Mouse (Mus musculus): ENCODE measurements around the gene Cebpa. TPM values are rescaled to one million over a fixed set of nuclear protein-coding genes. Genes with fewer than 3 reads are reported as not detected.

Cebpa gene
- polyA plus RNA-seq, 1 experiment = 14.2 TPM

DNA sequence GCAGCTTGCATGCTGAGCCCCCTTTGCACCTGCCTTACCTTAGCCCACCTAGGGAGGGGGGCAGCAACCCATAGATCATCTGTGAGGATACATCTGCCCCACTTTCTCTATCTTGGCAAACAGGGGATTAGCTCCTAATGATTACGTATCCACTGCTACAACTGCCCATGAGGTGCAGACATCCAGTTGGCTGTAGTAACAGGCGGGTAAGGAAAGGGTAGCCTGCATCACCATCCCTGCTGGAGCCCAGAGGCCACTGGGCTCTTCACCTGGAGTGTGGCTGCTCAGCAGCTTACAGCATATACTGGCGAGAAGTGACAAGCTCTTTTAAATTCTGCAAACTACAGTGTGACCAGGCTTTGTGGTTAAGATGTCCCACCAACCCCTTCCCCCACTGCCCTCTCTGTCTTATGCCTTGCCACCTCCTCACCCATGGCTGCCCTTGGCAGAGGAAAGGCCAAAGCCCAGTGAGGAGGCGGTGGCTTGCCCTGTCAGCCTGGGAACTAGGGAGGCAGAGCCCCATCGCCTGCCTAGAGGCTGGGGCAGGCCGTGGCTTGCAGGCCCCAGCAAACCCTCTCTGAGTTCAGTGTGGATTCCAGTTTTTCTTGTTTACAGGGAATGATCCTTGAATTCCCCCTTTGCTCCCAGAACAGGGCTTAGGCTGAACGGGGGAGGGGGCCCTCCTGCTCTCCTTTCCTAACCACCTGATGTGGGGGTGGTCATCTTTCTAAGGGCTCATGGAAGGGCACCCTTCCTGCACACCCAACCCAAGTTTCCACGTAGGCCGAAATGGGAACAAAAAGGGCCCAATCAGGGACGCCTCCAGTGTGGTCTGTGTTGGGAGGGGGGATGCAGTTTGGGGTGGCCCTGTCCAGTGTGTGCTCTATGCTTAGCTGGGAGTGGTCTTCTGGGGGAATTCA is 3.6 kb downstream of the Cebpa start:
- H3K4me1 ChIP-seq (ENCODE audit: control insufficient read depth, insufficient read depth, low read length) = peaks cover 6% of the 10 kb centered on the region
- 49% methylated on average over 10 of the region's 10 CpGs for WGBS
- TF ChIP-seq CTCF (IDR thresholded peaks at IDR 0.05; ENCODE audit: control insufficient read depth, insufficient read depth, low read length) = no peak
- TF ChIP-seq POLR2A (IDR thresholded peaks at IDR 0.05; ENCODE audit: borderline replicate concordance, control insufficient read depth, low read depth, low read length) = no peak
- no peak overlapping the region for H3K27ac ChIP-seq (ENCODE audit: control insufficient read depth, insufficient read depth, low read depth, low read length, poor library complexity)
- H3K4me3 ChIP-seq (replicated peaks; ENCODE audit: control insufficient read depth, low read depth, low read length) = peak overlapping the region; percentile 16

DNA sequence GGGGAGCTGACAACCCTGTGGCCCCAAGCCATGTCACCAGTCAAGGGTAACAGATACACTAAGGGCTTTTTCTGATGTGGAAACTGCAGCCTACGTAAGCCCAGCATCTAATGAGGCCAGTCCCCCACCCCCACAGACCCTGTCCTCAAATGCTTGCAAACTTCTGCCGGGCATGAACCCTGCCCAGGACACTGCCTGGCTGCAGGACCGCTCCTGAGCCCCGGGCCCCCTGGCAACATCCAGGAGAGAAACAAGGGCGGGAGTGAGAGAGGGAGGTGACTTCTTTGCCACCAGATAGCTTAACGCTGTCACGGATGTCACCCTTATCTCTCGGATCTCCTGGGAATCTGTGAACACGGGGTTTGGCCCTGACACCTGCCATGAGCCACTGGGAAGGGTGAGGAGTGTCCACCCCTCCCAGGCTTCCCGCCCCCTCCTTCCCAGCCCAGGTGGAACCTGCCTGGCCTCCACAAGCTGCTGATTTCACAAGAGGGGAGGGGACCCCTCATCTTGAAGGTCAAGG is 4.4 kb downstream of the Cebpa start:
- peaks cover 6% of the 10 kb centered on the region for H3K4me1 ChIP-seq (ENCODE audit: control insufficient read depth, insufficient read depth, low read length)
- TF ChIP-seq POLR2A (IDR thresholded peaks at IDR 0.05; ENCODE audit: borderline replicate concordance, control insufficient read depth, low read depth, low read length) = no peak
- TF ChIP-seq CTCF (IDR thresholded peaks at IDR 0.05; ENCODE audit: control insufficient read depth, insufficient read depth, low read length) = no peak
- 65% methylated on average over 10 of the region's 10 CpGs for WGBS
- no peak overlapping the region for H3K4me3 ChIP-seq (replicated peaks; ENCODE audit: control insufficient read depth, low read depth, low read length)
- no peak overlapping the region for H3K27ac ChIP-seq (ENCODE audit: control insufficient read depth, insufficient read depth, low read depth, low read length, poor library complexity)

- TF ChIP-seq POLR2A (IDR thresholded peaks at IDR 0.05; ENCODE audit: borderline replicate concordance, control insufficient read depth, low read depth, low read length) (no peak), CTCF (IDR thresholded peaks at IDR 0.05; ENCODE audit: control insufficient read depth, insufficient read depth, low read length) (no peak)
- Histone ChIP-seq H3K4me3 (replicated peaks; ENCODE audit: control insufficient read depth, low read depth, low read length) (no peak overlapping the region), H3K4me1 (ENCODE audit: control insufficient read depth, insufficient read depth, low read length) (peaks cover 6% of the 10 kb centered on the region), H3K27ac (ENCODE audit: control insufficient read depth, insufficient read depth, low read depth, low read length, poor library complexity) (peak overlapping the region; percentile 38; the same call in 1 of the 2 replicates)
- 79% methylated on average over 5 of the region's 5 CpGs for WGBS
Measured at GRCm38 (mm10) chr7:35124216-35124615, 5.1 kb downstream of the Cebpa start.

GRCm38 (mm10) chr7:35124745-35125144 is 5.7 kb downstream of the Cebpa start:
- Histone ChIP-seq H3K4me3 (replicated peaks; ENCODE audit: control insufficient read depth, low read depth, low read length) (no peak overlapping the region), H3K27ac (ENCODE audit: control insufficient read depth, insufficient read depth, low read depth, low read length, poor library complexity) (peak overlapping the region; percentile 38), H3K4me1 (ENCODE audit: control insufficient read depth, insufficient read depth, low read length) (peaks cover 6% of the 10 kb centered on the region)
- TF ChIP-seq POLR2A (IDR thresholded peaks at IDR 0.05; ENCODE audit: borderline replicate concordance, control insufficient read depth, low read depth, low read length) (no peak), CTCF (IDR thresholded peaks at IDR 0.05; ENCODE audit: control insufficient read depth, insufficient read depth, low read length) (no peak)
- WGBS = 14% methylated on average over 6 of the region's 6 CpGs

- TF ChIP-seq CTCF (IDR thresholded peaks at IDR 0.05; ENCODE audit: control insufficient read depth, insufficient read depth, low read length) (no peak), POLR2A (IDR thresholded peaks at IDR 0.05; ENCODE audit: borderline replicate concordance, control insufficient read depth, low read depth, low read length) (no peak)
- no peak overlapping the region for H3K4me3 ChIP-seq (replicated peaks; ENCODE audit: control insufficient read depth, low read depth, low read length)
- H3K27ac ChIP-seq (ENCODE audit: control insufficient read depth, insufficient read depth, low read depth, low read length, poor library complexity) = no peak overlapping the region
- WGBS = 69% methylated on average over 5 of the region's 5 CpGs
- peaks cover 6% of the 10 kb centered on the region for H3K4me1 ChIP-seq (ENCODE audit: control insufficient read depth, insufficient read depth, low read length)
Measured at GRCm38 (mm10) chr7:35125971-35126370, 6.9 kb downstream of the Cebpa start.

- peak overlapping the region; percentile 60 for H3K27ac ChIP-seq (ENCODE audit: control insufficient read depth, insufficient read depth, low read depth, low read length, poor library complexity)
- H3K4me3 ChIP-seq (replicated peaks; ENCODE audit: control insufficient read depth, low read depth, low read length) = peak overlapping the region; percentile 16
- WGBS = 5% methylated on average over 10 of the region's 10 CpGs
- peaks cover 6% of the 10 kb centered on the region for H3K4me1 ChIP-seq (ENCODE audit: control insufficient read depth, insufficient read depth, low read length)
- TF ChIP-seq CTCF (IDR thresholded peaks at IDR 0.05; ENCODE audit: control insufficient read depth, insufficient read depth, low read length) (no peak), POLR2A (IDR thresholded peaks at IDR 0.05; ENCODE audit: borderline replicate concordance, control insufficient read depth, low read depth, low read length) (no peak)
Measured at GRCm38 (mm10) chr7:35127001-35127400, 7.9 kb downstream of the Cebpa start.

- TF ChIP-seq POLR2A (IDR thresholded peaks at IDR 0.05; ENCODE audit: borderline replicate concordance, control insufficient read depth, low read depth, low read length) (no peak), CTCF (IDR thresholded peaks at IDR 0.05; ENCODE audit: control insufficient read depth, insufficient read depth, low read length) (no peak)
- H3K27ac ChIP-seq (ENCODE audit: control insufficient read depth, insufficient read depth, low read depth, low read length, poor library complexity) = peak overlapping the region; percentile 32; the same call in 1 of the 2 replicates
- H3K4me1 ChIP-seq (ENCODE audit: control insufficient read depth, insufficient read depth, low read length) = peaks cover 6% of the 10 kb centered on the region
- no peak overlapping the region for H3K4me3 ChIP-seq (replicated peaks; ENCODE audit: control insufficient read depth, low read depth, low read length)
- 11% methylated on average over 6 of the region's 6 CpGs for WGBS
Measured at GRCm38 (mm10) chr7:35127721-35128120, 8.6 kb downstream of the Cebpa start.

All from bone marrow, adult 2 months (tissue).